Mouse (Mus musculus) intestine, postnatal 0 days (tissue): ENCODE results near the gene Rad51b. TPM values are rescaled to one million over a fixed set of nuclear protein-coding genes. Genes with fewer than 3 reads are reported as not detected.

ENCODE experiments used
- ATAC-seq: fragments of 200-750 bp; cut with Nextera tagmentation; 2 replicates; pipeline ENCODE4 v1.8.0; 2017; ENCODE audit warnings: mild to moderate bottlenecking, moderate TSS enrichment, moderate library complexity
- H3K27ac ChIP-seq: fragments of 300-500 bp; sonication (generic); 2 replicates; pipeline ENCODE4 v1.5.1; 2014; ENCODE audit warnings: mild to moderate bottlenecking, low read depth, low read length, moderate library complexity
- H3K27me3 ChIP-seq: fragments of 300-500 bp; sonication (generic); replicated peaks from 2 replicates; pipeline ENCODE4 v1.6.1; 2014; ENCODE audit warnings: low read length, mixed read lengths; ENCODE audit not compliant: control insufficient read depth, insufficient read depth
- H3K36me3 ChIP-seq: fragments of 300-500 bp; sonication (generic); 2 replicates; pipeline ENCODE4 v1.6.1; 2014; ENCODE audit warnings: mild to moderate bottlenecking, moderate library complexity; ENCODE audit not compliant: control insufficient read depth, insufficient read depth
- H3K4me1 ChIP-seq: fragments of 300-500 bp; sonication (generic); replicated peaks from 2 replicates; pipeline ENCODE4 v1.6.1; 2014; ENCODE audit warnings: antibody characterized with exemption, low read length, mixed read lengths; ENCODE audit not compliant: control insufficient read depth, insufficient read depth
- H3K4me2 ChIP-seq: fragments of 300-500 bp; sonication (generic); replicated peaks from 2 replicates; pipeline ENCODE4 v1.6.1; 2014; ENCODE audit warnings: low read depth, mild to moderate bottlenecking, moderate library complexity
- H3K4me3 ChIP-seq: fragments of 300-500 bp; sonication (generic); 2 replicates; pipeline ENCODE4 v1.5.1; 2014; ENCODE audit warnings: low read depth, low read length
- H3K9ac ChIP-seq: fragments of 300-500 bp; sonication (generic); 2 replicates; pipeline ENCODE4 v1.6.1; 2014; ENCODE audit warnings: mild to moderate bottlenecking, low read depth, low read length
- H3K9me3 ChIP-seq: fragments of 300-500 bp; sonication (generic); 2 replicates; pipeline ENCODE4 v1.6.1; 2016; ENCODE audit warnings: mixed run types; ENCODE audit not compliant: control insufficient read depth
- CTCF ChIP-seq: sonication (generic); IDR thresholded peaks from 2 replicates; pipeline ENCODE4 v1.5.1; 2016; ENCODE audit warnings: low read depth, mild to moderate bottlenecking, control low read depth, antibody characterized with exemption, moderate library complexity
- WGBS: fragments of 180-500 bp; shearing (Covaris S2); extraction: QIAGEN DNeasy Blood & Tissue Kit; methylation state at CpG from one replicate; pipeline ENCODE4 v1.1.7; 2014; 5-methylcytosine and 5-hydroxymethylcytosine counted together
- polyA plus RNA-seq: library from polyadenylated mRNA; unstranded; fragments of >200 nt; fragmentation: Nextera tagmentation; extraction: Ambion mirVana; gene quantifications from 2 replicates; pipeline ENCODE4 v1.2.1, GENCODE M21; 2015

Gene Rad51b
- polyA plus RNA-seq, 1 experiment from 2014 or later, result 1.9 TPM

- ATAC-seq, result no peak
- no peaks in the 10 kb centered on the region for H3K36me3 ChIP-seq
These were observed 427.8 kb downstream of the Rad51b start for GRCm38 (mm10) chr12:79724875-79725274.

GRCm38 (mm10) chr12:79725711-79726110 lies 428.6 kb downstream of the Rad51b start:
- Histone ChIP-seq H3K4me3 (no peak overlapping the region), H3K27ac (no peak overlapping the region), H3K27me3 (no peaks in the 10 kb centered on the region), H3K36me3 (no peaks in the 10 kb centered on the region), H3K4me1 (no peaks in the 10 kb centered on the region), H3K9me3 (peaks cover 8% of the 10 kb centered on the region), H3K9ac (no peak overlapping the region), H3K4me2 (no peak overlapping the region)
- no peak for ATAC-seq
- TF ChIP-seq CTCF, result no peak

More at GRCm38 (mm10) chr12:79724875-79725274, 427.8 kb downstream of the Rad51b start:
- Histone ChIP-seq H3K27me3 (no peaks in the 10 kb centered on the region), H3K27ac (no peak overlapping the region), H3K9me3 (peaks cover 8% of the 10 kb centered on the region), H3K9ac (no peak overlapping the region), H3K4me3 (no peak overlapping the region), H3K4me1 (no peaks in the 10 kb centered on the region), H3K4me2 (no peak overlapping the region)
- TF ChIP-seq CTCF, result no peak

- H3K27me3 ChIP-seq, result no peaks in the 10 kb centered on the region
- ATAC-seq, result no peak
- no peak overlapping the region for H3K27ac ChIP-seq
- TF ChIP-seq CTCF, result no peak
- no peak overlapping the region for H3K4me2 ChIP-seq
- no peak overlapping the region for H3K9ac ChIP-seq
- WGBS, result 78% methylated on average over 2 of the region's 2 CpGs
- H3K4me1 ChIP-seq, result no peaks in the 10 kb centered on the region
- H3K36me3 ChIP-seq, result no peaks in the 10 kb centered on the region
- H3K4me3 ChIP-seq, result no peak overlapping the region
- H3K9me3 ChIP-seq, result peaks cover 8% of the 10 kb centered on the region
These were observed 429.0 kb downstream of the Rad51b start for GRCm38 (mm10) chr12:79726116-79726515.

- Histone ChIP-seq H3K9ac (no peak overlapping the region), H3K27ac (no peak overlapping the region), H3K4me1 (no peaks in the 10 kb centered on the region), H3K36me3 (no peaks in the 10 kb centered on the region), H3K4me2 (no peak overlapping the region), H3K27me3 (no peaks in the 10 kb centered on the region), H3K9me3 (peaks cover 8% of the 10 kb centered on the region), H3K4me3 (no peak overlapping the region)
- no peak for ATAC-seq
- TF ChIP-seq CTCF, result no peak
These were observed 429.9 kb downstream of the Rad51b start for GRCm38 (mm10) chr12:79726959-79727358.

- no peak for TF ChIP-seq CTCF
- Histone ChIP-seq H3K4me1 (no peaks in the 10 kb centered on the region), H3K4me2 (no peak overlapping the region), H3K4me3 (no peak overlapping the region), H3K36me3 (no peaks in the 10 kb centered on the region), H3K27ac (no peak overlapping the region), H3K9me3 (peaks cover 8% of the 10 kb centered on the region), H3K27me3 (no peaks in the 10 kb centered on the region), H3K9ac (no peak overlapping the region)
- 70% methylated on average over 5 of the region's 5 CpGs for WGBS
- ATAC-seq, result no peak
These were observed 432.9 kb downstream of the Rad51b start for GRCm38 (mm10) chr12:79729926-79730506.

GRCm38 (mm10) chr12:79731905-79732304 lies 434.8 kb downstream of the Rad51b start:
- H3K4me2 ChIP-seq, result no peak overlapping the region
- H3K9me3 ChIP-seq, result peaks cover 8% of the 10 kb centered on the region
- no peaks in the 10 kb centered on the region for H3K36me3 ChIP-seq
- TF ChIP-seq CTCF, result no peak
- no peak overlapping the region for H3K4me3 ChIP-seq
- H3K27ac ChIP-seq, result no peak overlapping the region
- ATAC-seq, result no peak
- H3K9ac ChIP-seq, result no peak overlapping the region
- no peaks in the 10 kb centered on the region for H3K27me3 ChIP-seq
- 87% methylated on average over 6 of the region's 6 CpGs for WGBS
- no peaks in the 10 kb centered on the region for H3K4me1 ChIP-seq
